ENCODE assay signal across 11 mouse cellular contexts in the genomic region with DNA sequence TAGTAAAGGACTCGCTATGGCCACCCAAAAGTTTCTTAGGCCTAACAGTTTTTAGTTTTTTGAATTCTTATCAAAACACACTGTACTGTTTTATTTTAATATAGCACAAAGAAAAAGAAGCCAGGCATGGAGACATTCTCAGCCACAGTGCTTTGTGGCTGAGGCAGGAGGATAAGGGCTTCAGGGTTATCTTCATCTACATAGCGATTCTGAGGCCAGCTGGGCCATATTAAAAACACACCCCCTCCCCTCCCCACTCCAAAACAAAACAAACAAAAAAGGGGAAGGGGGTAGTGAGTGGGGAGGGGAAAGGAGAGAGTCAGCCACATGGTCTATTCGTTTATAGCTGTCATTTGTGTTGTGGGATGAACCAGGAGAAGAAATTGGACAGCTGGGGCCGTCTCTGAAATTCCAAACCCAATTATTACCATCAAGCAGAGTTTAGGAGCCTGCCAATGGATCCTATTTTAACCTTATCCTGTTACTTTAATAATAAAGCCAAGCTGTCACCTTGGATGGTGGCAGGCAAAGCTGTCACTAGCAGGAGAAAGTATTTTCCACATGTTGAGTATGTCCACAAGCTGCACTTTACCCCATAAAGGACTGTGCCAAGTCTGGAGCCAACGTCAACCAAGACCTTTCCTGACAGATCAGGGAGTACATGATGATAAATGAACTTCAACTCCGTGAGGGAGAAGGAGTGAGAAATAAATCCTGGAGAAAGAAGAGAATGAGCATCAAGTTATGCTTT. TPM values are rescaled to one million over a fixed set of nuclear protein-coding genes. Genes with fewer than 3 reads are reported as not detected.
DNase-seq lines count a peak whose midpoint lies in the region; ATAC-seq and TF ChIP-seq lines count a peak whose summit lies in the region.
"Had no signal": no experiment of that assay in that cellular context is flagged by ENCODE, and none has a peak within 500 bp of the region (broad histone marks: within the 10 kb centered on the region; RNA-seq: fewer than 3 reads in every experiment).

No protein-coding gene starts in this region.

- H3K4me3 ChIP-seq in MEL (ENCODE audit: control insufficient read depth in 1 of 2, insufficient read depth in 1 of 2, low read depth in 2 of 2, low read length in 2 of 2), result no peak overlapping the region
- no peak overlapping the region for H3K4me3 ChIP-seq in liver, embryonic 15.5 days (replicated peaks)
- no peak overlapping the region for H3K4me3 ChIP-seq in midbrain, embryonic 15.5 days
- H3K4me3 ChIP-seq in midbrain, embryonic 10.5 days, result no peak overlapping the region
- H3K4me3 ChIP-seq: hindbrain, embryonic 13.5 days; myocyte had no signal

- no peak for TF ChIP-seq POLR2A in MEL (IDR thresholded peaks at IDR 0.05; ENCODE audit: control insufficient read depth in 1 of 2, insufficient read depth in 1 of 2, low read depth in 1 of 2, low read length in 2 of 2, poor library complexity in 1 of 2)

- peaks cover 0 to 51% of the 10 kb centered on the region in 2 experiments; a peak in 3 of 4 replicates for H3K36me3 ChIP-seq in MEL (ENCODE audit: control insufficient read depth in 1 of 2, insufficient read depth in 2 of 2, low read length in 2 of 2)
- peaks cover 21% of the 10 kb centered on the region for H3K36me3 ChIP-seq in liver, embryonic 15.5 days (replicated peaks)
- H3K36me3 ChIP-seq in midbrain, embryonic 15.5 days (replicated peaks), result no peaks in the 10 kb centered on the region
- H3K36me3 ChIP-seq in midbrain, embryonic 10.5 days, result peaks cover 15% of the 10 kb centered on the region

- ATAC-seq in liver, embryonic 15.5 days (ENCODE audit: insufficient read depth), result no peak
- ATAC-seq in midbrain, embryonic 15.5 days (replicated peaks), result no peak

- H3K9ac ChIP-seq in MEL (ENCODE audit: control insufficient read depth, low read depth, low read length, poor library complexity, severe bottlenecking), result peak overlapping the region; percentile 5; the same call in 1 of the 2 replicates
- H3K9ac ChIP-seq in liver, embryonic 15.5 days, result peak overlapping the region; percentile 26; the same call in 1 of the 2 replicates
- H3K9ac ChIP-seq in midbrain, embryonic 15.5 days, result no peak overlapping the region
- H3K9ac ChIP-seq: hindbrain, embryonic 13.5 days had no signal

- H3K9me3 ChIP-seq in MEL (replicated peaks; ENCODE audit: insufficient read depth, low read length), result no peaks in the 10 kb centered on the region
- H3K9me3 ChIP-seq in liver, embryonic 15.5 days (replicated peaks), result no peaks in the 10 kb centered on the region
- H3K9me3 ChIP-seq in midbrain, embryonic 15.5 days, result no peaks in the 10 kb centered on the region
- H3K9me3 ChIP-seq in midbrain, embryonic 10.5 days (replicated peaks), result no peaks in the 10 kb centered on the region
- H3K9me3 ChIP-seq: hindbrain, embryonic 13.5 days had no signal

- WGBS in liver, embryonic 15.5 days (ENCODE audit: insufficient replicate concordance), result 58% methylated on average over 6 of the region's 6 CpGs
- WGBS in midbrain, embryonic 15.5 days, result 85% methylated on average over 6 of the region's 6 CpGs
- 84% methylated on average over 6 of the region's 6 CpGs for WGBS in midbrain, embryonic 10.5 days

- H3K79me2 ChIP-seq in MEL (ENCODE audit: control insufficient read depth, insufficient read depth, low read length, poor library complexity), result 0 out of 2 replicates have a peak, but pooled peaks cover 1% of the 10 kb centered on the region

- TF ChIP-seq RAD21 in MEL (IDR thresholded peaks at IDR 0.05; ENCODE audit: low read depth, low read length), result no peak

- no peak for DNase-seq in MEL (ENCODE audit: low read depth, low spot score)
- peak; percentile 32 for DNase-seq in adrenal gland, adult 8-10 months
- peak; percentile 45 to 55 for DNase-seq in kidney, adult 8-10 months
- DNase-seq in left cerebral cortex, postnatal 10 days (ENCODE audit: extremely low spot score in 1 of 2, low spot score in 2 of 2), result no peak
- DNase-seq in midbrain, embryonic 10.5 days (ENCODE audit: low spot score), result no peak
- DNase-seq: cerebellum, postnatal 25 days; thymus, postnatal 36 days had no signal

- H3K27me3 ChIP-seq in MEL (ENCODE audit: control insufficient read depth in 1 of 2, insufficient read depth in 2 of 2, low read length in 2 of 2), result no peaks in the 10 kb centered on the region
- H3K27me3 ChIP-seq in liver, embryonic 15.5 days, result no peaks in the 10 kb centered on the region
- H3K27me3 ChIP-seq in midbrain, embryonic 15.5 days (replicated peaks), result no peaks in the 10 kb centered on the region
- H3K27me3 ChIP-seq in midbrain, embryonic 10.5 days (ENCODE audit: low read depth, poor library complexity, severe bottlenecking), result no peaks in the 10 kb centered on the region
- H3K27me3 ChIP-seq: hindbrain, embryonic 13.5 days had no signal

- intact Hi-C loops in left cerebral cortex, postnatal 10 days (cut with DNase I), result no loop called here

- TF ChIP-seq EP300 in MEL (IDR thresholded peaks at IDR 0.05; ENCODE audit: low read depth in 1 of 2, low read length in 2 of 2), result peak in 1 of 2 experiments; percentile 49; a peak in 2 of 4 replicates

- H3K4me2 ChIP-seq in liver, embryonic 15.5 days, result no peak overlapping the region
- no peak overlapping the region for H3K4me2 ChIP-seq in midbrain, embryonic 15.5 days
- H3K4me2 ChIP-seq: hindbrain, embryonic 13.5 days had no signal

- peak overlapping the region; percentile 74 for H3K27ac ChIP-seq in MEL (ENCODE audit: control insufficient read depth, low read depth, low read length)
- H3K27ac ChIP-seq in liver, embryonic 15.5 days (replicated peaks), result peak overlapping the region; percentile 83
- no peak overlapping the region for H3K27ac ChIP-seq in midbrain, embryonic 15.5 days
- no peak overlapping the region for H3K27ac ChIP-seq in midbrain, embryonic 10.5 days (replicated peaks)
- H3K27ac ChIP-seq: hindbrain, embryonic 13.5 days had no signal

- no peak for TF ChIP-seq CTCF in MEL (IDR thresholded peaks at IDR 0.05 in 2 of 3, conservative IDR thresholded peaks at IDR 0.05 in 1 of 3; ENCODE audit: control insufficient read depth in 1 of 3, insufficient read depth in 1 of 3, low read depth in 2 of 3, low read length in 3 of 3, poor library complexity in 1 of 3, severe bottlenecking in 1 of 3)

- H3K4me1 ChIP-seq in MEL (ENCODE audit: control insufficient read depth in 1 of 2, insufficient read depth in 2 of 2, low read length in 2 of 2), result peaks cover 33 to 38% of the 10 kb centered on the region in 2 experiments
- peaks cover 71% of the 10 kb centered on the region for H3K4me1 ChIP-seq in liver, embryonic 15.5 days (replicated peaks)
- no peaks in the 10 kb centered on the region for H3K4me1 ChIP-seq in midbrain, embryonic 15.5 days
- no peaks in the 10 kb centered on the region for H3K4me1 ChIP-seq in midbrain, embryonic 10.5 days
- H3K4me1 ChIP-seq: hindbrain, embryonic 13.5 days had no signal

TF ChIP-seq in MEL, 35 proteins besides CTCF, POLR2A, EP300 and RAD21 (continues in another document):
- TF ChIP-seq NRF1 (IDR thresholded peaks at IDR 0.05; ENCODE audit: insufficient read depth, low read depth, low read length, poor library complexity, severe bottlenecking) (no peak), NELFE (IDR thresholded peaks at IDR 0.05; ENCODE audit: low read depth, low read length) (no peak), MEF2A (IDR thresholded peaks at IDR 0.05; ENCODE audit: extremely low read depth, insufficient replicate concordance, low read depth, low read length, poor library complexity, severe bottlenecking) (no peak), ETS1 (IDR thresholded peaks at IDR 0.05; ENCODE audit: low read depth, low read length) (peak; percentile 76; the same call in 1 of the 2 replicates), MYB (IDR thresholded peaks at IDR 0.05; ENCODE audit: low read depth, low read length) (no peak), TBP (IDR thresholded peaks at IDR 0.05; ENCODE audit: low read depth, low read length) (no peak), E2F4 (IDR thresholded peaks at IDR 0.05; ENCODE audit: borderline replicate concordance, low read depth, low read length) (no peak), MAZ (IDR thresholded peaks at IDR 0.05; ENCODE audit: low read depth, low read length) (peak; percentile 66; the same call in 1 of the 2 replicates), SIN3A (IDR thresholded peaks at IDR 0.05; ENCODE audit: low read length) (peak; percentile 39), ZC3H11A (IDR thresholded peaks at IDR 0.05; ENCODE audit: low read depth, low read length) (no peak)

RNA-seq across cellular contexts. Expression of a gene that starts 20.9 kb away (rescaled TPM):
- 16.9 and 18.3 TPM in 2 replicates for total RNA-seq in MEL (2012; rRNA removed)
- polyA plus RNA-seq in MEL (2012; ENCODE audit: insufficient read depth in 1 of 2, insufficient read length in 2 of 2, low read depth in 1 of 2, low replicate concordance in 2 of 2, missing spikeins in 1 of 2), result 10 to 100 TPM in 1 of 2 experiments, not detected in 1; 14.6 TPM
- 10 to 100 TPM; 10.2 to 18.1 (median 12.7) TPM for total RNA-seq in adrenal gland, adult 8-10 months (2022)
- polyA plus RNA-seq in liver, embryonic 15.5 days (2015; fragmentation: Nextera tagmentation; extraction: Ambion mirVana), result 30.8 and 31.5 TPM in 2 replicates
- 36.8 and 38.4 TPM in 2 replicates for polyA plus RNA-seq in midbrain, embryonic 15.5 days (2015; fragmentation: Nextera tagmentation; extraction: Ambion mirVana)
- total RNA-seq in left cerebral cortex, postnatal 10 days (2021), result 1 to 10 TPM; 8.6 to 9.4 TPM
- polyA plus RNA-seq in midbrain, embryonic 10.5 days (2016; fragmentation: Nextera tagmentation; extraction: Ambion mirVana), result 43.9 and 47.0 TPM in 2 replicates

RNA-seq across cellular contexts. Expression of a gene that starts 21.0 kb away (rescaled TPM):
- total RNA-seq in MEL (2012; rRNA removed), result 39.4 and 46.9 TPM in 2 replicates
- polyA plus RNA-seq in MEL (2012; ENCODE audit: insufficient read depth in 1 of 2, insufficient read length in 2 of 2, low read depth in 1 of 2, low replicate concordance in 2 of 2, missing spikeins in 1 of 2), result 100 to 1,000 TPM in 1 of 2 experiments, 10 to 100 TPM in 1; 54.7 to 405 TPM
- 100 to 1,000 TPM; 101 to 209 (median 142) TPM for total RNA-seq in adrenal gland, adult 8-10 months (2022)
- polyA plus RNA-seq in liver, embryonic 15.5 days (2015; fragmentation: Nextera tagmentation; extraction: Ambion mirVana), result 70.0 and 77.5 TPM in 2 replicates
- 173 and 176 TPM in 2 replicates for polyA plus RNA-seq in midbrain, embryonic 15.5 days (2015; fragmentation: Nextera tagmentation; extraction: Ambion mirVana)
- 100 to 1,000 TPM; 106 to 108 TPM for total RNA-seq in left cerebral cortex, postnatal 10 days (2021)
- polyA plus RNA-seq in midbrain, embryonic 10.5 days (2016; fragmentation: Nextera tagmentation; extraction: Ambion mirVana), result 141 and 156 TPM in 2 replicates

RNA-seq across cellular contexts. Expression of a gene that starts 44.9 kb away (rescaled TPM):
- total RNA-seq in MEL (2012; rRNA removed), result 44.6 and 46.0 TPM in 2 replicates
- 100 to 1,000 TPM in 1 of 2 experiments, 10 to 100 TPM in 1; 39.8 to 203 TPM for polyA plus RNA-seq in MEL (2012; ENCODE audit: insufficient read depth in 1 of 2, insufficient read length in 2 of 2, low read depth in 1 of 2, low replicate concordance in 2 of 2, missing spikeins in 1 of 2)
- total RNA-seq in adrenal gland, adult 8-10 months (2022), result 10 to 100 TPM; 10.4 to 17.8 (median 14.6) TPM
- 28.8 and 32.2 TPM in 2 replicates for polyA plus RNA-seq in liver, embryonic 15.5 days (2015; fragmentation: Nextera tagmentation; extraction: Ambion mirVana)
- polyA plus RNA-seq in midbrain, embryonic 15.5 days (2015; fragmentation: Nextera tagmentation; extraction: Ambion mirVana), result 6.6 and 8.0 TPM in 2 replicates
- 1 to 10 TPM; 2.3 to 2.9 TPM for total RNA-seq in left cerebral cortex, postnatal 10 days (2021)
- 30.9 and 34.8 TPM in 2 replicates for polyA plus RNA-seq in midbrain, embryonic 10.5 days (2016; fragmentation: Nextera tagmentation; extraction: Ambion mirVana)

Comparison
In these comparisons a context has a peak if more than half of its experiments do, and no peak if none do; other contexts are left out.
1. DNase-seq: peak in adrenal gland, adult 8-10 months (single experiment) and kidney, adult 8-10 months (2 of 2); none in MEL (single experiment), left cerebral cortex, postnatal 10 days (0 of 2) and midbrain, embryonic 10.5 days (single experiment).
2. H3K27ac ChIP-seq: peak in MEL (single experiment) and liver, embryonic 15.5 days (single experiment); none in midbrain, embryonic 15.5 days (single experiment) and midbrain, embryonic 10.5 days (single experiment).